Mouse (Mus musculus) forebrain, embryonic 11.5 days (tissue): ENCODE results near the gene Zc3hc1. TPM values are rescaled to one million over a fixed set of nuclear protein-coding genes. Genes with fewer than 3 reads are reported as not detected.

ENCODE experiments used
- ATAC-seq: fragments of 200-750 bp; cut with Nextera tagmentation; replicated peaks from 2 replicates; pipeline ENCODE4 v1.8.0; 2017; ENCODE audit warnings: moderate TSS enrichment; ENCODE audit not compliant: low FRiP score
- DNase-seq: peaks from one replicate; pipeline ENCODE4 v3.0.0-alpha.2; 2017; ENCODE audit warnings: low spot score
- H3K27ac ChIP-seq: fragments of 300-500 bp; sonication (generic); 2 replicates; pipeline ENCODE4 v1.5.1; 2014; ENCODE audit warnings: low read depth, low read length
- H3K27me3 ChIP-seq: fragments of 300-500 bp; sonication (generic); 2 replicates; pipeline ENCODE4 v1.6.1; 2014; ENCODE audit warnings: mild to moderate bottlenecking, low read length, mixed read lengths; ENCODE audit not compliant: control insufficient read depth, insufficient read depth
- H3K36me3 ChIP-seq: fragments of 300-500 bp; sonication (generic); 2 replicates; pipeline ENCODE4 v1.6.1; 2014; ENCODE audit warnings: mild to moderate bottlenecking, low read length, moderate library complexity, mixed read lengths; ENCODE audit not compliant: control insufficient read depth, insufficient read depth
- H3K4me1 ChIP-seq: fragments of 300-500 bp; sonication (generic); replicated peaks from 2 replicates; pipeline ENCODE4 v1.6.1; 2014; ENCODE audit warnings: low read length, mixed read lengths; ENCODE audit not compliant: control insufficient read depth, insufficient read depth
- H3K4me2 ChIP-seq: fragments of 300-500 bp; sonication (generic); 2 replicates; pipeline ENCODE4 v1.6.1; 2014; ENCODE audit warnings: low read depth, mild to moderate bottlenecking, low read length, moderate library complexity, mixed read lengths; ENCODE audit not compliant: severe bottlenecking
- H3K4me3 ChIP-seq: fragments of 300-500 bp; sonication (generic); 2 replicates; pipeline ENCODE4 v1.5.1; 2014; ENCODE audit warnings: low read depth, low read length
- H3K9ac ChIP-seq: fragments of 300-500 bp; sonication (generic); 2 replicates; pipeline ENCODE4 v1.6.1; 2014; ENCODE audit warnings: low read length
- H3K9me3 ChIP-seq: fragments of 300-500 bp; sonication (generic); 2 replicates; pipeline ENCODE4 v1.6.1; 2016; ENCODE audit warnings: low read length, mixed read lengths; ENCODE audit not compliant: control insufficient read depth
- WGBS: fragments of 180-500 bp; shearing (Covaris S2); extraction: QIAGEN DNeasy Blood & Tissue Kit; methylation state at CpG from one replicate; pipeline ENCODE4 v1.1.7; 2014; 5-methylcytosine and 5-hydroxymethylcytosine counted together
- polyA plus RNA-seq: library from polyadenylated mRNA; unstranded; fragments of >200 nt; fragmentation: Nextera tagmentation; extraction: Ambion mirVana; gene quantifications from 2 replicates; pipeline ENCODE4 v1.2.1, GENCODE M21; 2014

The Zc3hc1 gene
- polyA plus RNA-seq, 1 experiment from 2014 or later, result 74.0 TPM

- H3K9me3 ChIP-seq, result no peaks in the 10 kb centered on the region
- H3K4me2 ChIP-seq, result no peak overlapping the region
- ATAC-seq, result no peak
- DNase-seq, result no peak
- WGBS, result 76% methylated on average over 12 of the region's 12 CpGs
- H3K36me3 ChIP-seq, result no peaks in the 10 kb centered on the region
- no peaks in the 10 kb centered on the region for H3K27me3 ChIP-seq
- H3K4me1 ChIP-seq, result no peaks in the 10 kb centered on the region
- H3K27ac ChIP-seq, result no peak overlapping the region
- no peak overlapping the region for H3K4me3 ChIP-seq
- no peak overlapping the region for H3K9ac ChIP-seq
Measured at GRCm38 (mm10) chr6:30359762-30360509, 30.9 kb downstream of the Zc3hc1 start.

- DNase-seq (peak; percentile 86), ATAC-seq (0 out of 2 replicates have a peak, but pooled peaks have one; percentile 56)
- WGBS, result 24% methylated on average over 9 of the region's 9 CpGs
- Histone ChIP-seq H3K9ac (no peak overlapping the region), H3K4me2 (no peak overlapping the region), H3K27me3 (no peaks in the 10 kb centered on the region), H3K4me1 (no peaks in the 10 kb centered on the region), H3K9me3 (no peaks in the 10 kb centered on the region), H3K36me3 (no peaks in the 10 kb centered on the region), H3K4me3 (no peak overlapping the region), H3K27ac (no peak overlapping the region)
Measured at GRCm38 (mm10) chr6:30357561-30358177, 33.2 kb downstream of the Zc3hc1 start.

- no peaks in the 10 kb centered on the region for H3K27me3 ChIP-seq
- no peak overlapping the region for H3K9ac ChIP-seq
- 86% methylated on average over 12 of the region's 12 CpGs for WGBS
- no peaks in the 10 kb centered on the region for H3K9me3 ChIP-seq
- no peak overlapping the region for H3K27ac ChIP-seq
- H3K4me3 ChIP-seq, result no peak overlapping the region
- DNase-seq (no peak), ATAC-seq (no peak)
- no peak overlapping the region for H3K4me2 ChIP-seq
- no peaks in the 10 kb centered on the region for H3K36me3 ChIP-seq
- no peaks in the 10 kb centered on the region for H3K4me1 ChIP-seq
Measured at GRCm38 (mm10) chr6:30356680-30357079, 34.1 kb downstream of the Zc3hc1 start.

- ATAC-seq (no peak), DNase-seq (no peak)
- no peaks in the 10 kb centered on the region for H3K36me3 ChIP-seq
- no peaks in the 10 kb centered on the region for H3K9me3 ChIP-seq
- 84% methylated on average over 5 of the region's 5 CpGs for WGBS
- no peak overlapping the region for H3K9ac ChIP-seq
- no peak overlapping the region for H3K27ac ChIP-seq
- H3K27me3 ChIP-seq, result no peaks in the 10 kb centered on the region
- H3K4me3 ChIP-seq, result no peak overlapping the region
- no peak overlapping the region for H3K4me2 ChIP-seq
- no peaks in the 10 kb centered on the region for H3K4me1 ChIP-seq
Measured at GRCm38 (mm10) chr6:30356161-30356560, 34.7 kb downstream of the Zc3hc1 start.

GRCm38 (mm10) chr6:30355701-30356100 is 35.1 kb downstream of the Zc3hc1 start:
- Histone ChIP-seq H3K4me3 (no peak overlapping the region), H3K27ac (no peak overlapping the region), H3K27me3 (no peaks in the 10 kb centered on the region), H3K9me3 (no peaks in the 10 kb centered on the region), H3K9ac (no peak overlapping the region), H3K4me2 (no peak overlapping the region), H3K36me3 (no peaks in the 10 kb centered on the region), H3K4me1 (no peaks in the 10 kb centered on the region)
- DNase-seq (no peak), ATAC-seq (no peak)
- 81% methylated on average over 8 of the region's 8 CpGs for WGBS

- Histone ChIP-seq H3K4me2 (no peak overlapping the region), H3K36me3 (no peaks in the 10 kb centered on the region), H3K27me3 (no peaks in the 10 kb centered on the region), H3K4me3 (no peak overlapping the region), H3K9ac (no peak overlapping the region), H3K9me3 (no peaks in the 10 kb centered on the region), H3K4me1 (no peaks in the 10 kb centered on the region), H3K27ac (no peak overlapping the region)
- 75% methylated on average over 5 of the region's 5 CpGs for WGBS
- DNase-seq, result no peak
- no peak for ATAC-seq
Measured at GRCm38 (mm10) chr6:30354760-30355159, 36.1 kb downstream of the Zc3hc1 start.

- Histone ChIP-seq H3K36me3 (no peaks in the 10 kb centered on the region), H3K4me3 (no peak overlapping the region), H3K9ac (no peak overlapping the region), H3K4me1 (no peaks in the 10 kb centered on the region), H3K27ac (no peak overlapping the region), H3K9me3 (no peaks in the 10 kb centered on the region), H3K27me3 (no peaks in the 10 kb centered on the region), H3K4me2 (no peak overlapping the region)
- DNase-seq, result no peak
- no peak for ATAC-seq
- 71% methylated on average over 8 of the region's 8 CpGs for WGBS
Measured at GRCm38 (mm10) chr6:30353661-30354060, 37.2 kb downstream of the Zc3hc1 start.

- Histone ChIP-seq H3K9ac (no peak overlapping the region), H3K36me3 (no peaks in the 10 kb centered on the region), H3K4me2 (no peak overlapping the region), H3K9me3 (no peaks in the 10 kb centered on the region), H3K27ac (no peak overlapping the region), H3K27me3 (no peaks in the 10 kb centered on the region), H3K4me3 (no peak overlapping the region), H3K4me1 (no peaks in the 10 kb centered on the region)
- no peak for ATAC-seq
- WGBS, result 61% methylated on average over 8 of the region's 8 CpGs
- DNase-seq, result no peak
Measured at GRCm38 (mm10) chr6:30352762-30353161, 38.1 kb downstream of the Zc3hc1 start.

- no peak overlapping the region for H3K4me3 ChIP-seq
- no peak for DNase-seq
- no peak overlapping the region for H3K9ac ChIP-seq
- H3K9me3 ChIP-seq, result no peaks in the 10 kb centered on the region
- no peaks in the 10 kb centered on the region for H3K4me1 ChIP-seq
- no peaks in the 10 kb centered on the region for H3K36me3 ChIP-seq
- no peak overlapping the region for H3K4me2 ChIP-seq
- H3K27ac ChIP-seq, result no peak overlapping the region
- H3K27me3 ChIP-seq, result no peaks in the 10 kb centered on the region
- ATAC-seq, result no peak
- 88% methylated on average over 9 of the region's 9 CpGs for WGBS
Measured at GRCm38 (mm10) chr6:30351290-30351689, 39.5 kb downstream of the Zc3hc1 start.
